Mouse (Mus musculus) CD4-positive, CD25-positive, alpha-beta regulatory T cell, adult 2 months (primary cell): ENCODE results near the gene Hrnr.

Experiments
- DNase-seq: peaks from one replicate; pipeline ENCODE4 v3.0.0-alpha.2; 2012; ENCODE audit warnings: low read depth, low spot score

Gene Hrnr

GRCm38 (mm10) chr3:93319449-93319848 is at the start of gene Hrnr:
TSS of gene Hrnr (plus strand) at chr3:93319749.
- no peak for DNase-seq

GRCm38 (mm10) chr3:93273223-93273622 is 46.3 kb upstream of the Hrnr start, which contains the start of gene Flg:
TSS of gene Flg (plus strand) at chr3:93273523.
- DNase-seq, result no peak

GRCm38 (mm10) chr3:93297542-93297941 is 22.0 kb upstream of the Hrnr start:
- no peak for DNase-seq

- no peak for DNase-seq
Measured at GRCm38 (mm10) chr3:93299832-93300231, 19.7 kb upstream of the Hrnr start.

GRCm38 (mm10) chr3:93301896-93302295 is 17.7 kb upstream of the Hrnr start:
- DNase-seq, result no peak

- no peak for DNase-seq
Measured at GRCm38 (mm10) chr3:93306142-93306541, 13.4 kb upstream of the Hrnr start.

- DNase-seq, result no peak
Measured at GRCm38 (mm10) chr3:93311371-93311770, 8.2 kb upstream of the Hrnr start.

GRCm38 (mm10) chr3:93314388-93314787 is 5.2 kb upstream of the Hrnr start:
- DNase-seq, result no peak

GRCm38 (mm10) chr3:93337749-93338148 is 18.2 kb downstream of the Hrnr start:
- DNase-seq, result no peak

- no peak for DNase-seq
Measured at GRCm38 (mm10) chr3:93340021-93340420, 20.5 kb downstream of the Hrnr start.

- no peak for DNase-seq
Measured at GRCm38 (mm10) chr3:93346896-93347295, 27.3 kb downstream of the Hrnr start.

- peak; percentile 54 for DNase-seq
Measured at GRCm38 (mm10) chr3:93360045-93360444, 40.5 kb downstream of the Hrnr start.

- peak; percentile 66 for DNase-seq
Measured at GRCm38 (mm10) chr3:93361933-93362574, 42.5 kb downstream of the Hrnr start.

- no peak for DNase-seq
Measured at GRCm38 (mm10) chr3:93366966-93367575, 47.5 kb downstream of the Hrnr start.

GRCm38 (mm10) chr3:93368171-93368570 is 48.6 kb downstream of the Hrnr start:
- DNase-seq, result no peak

GRCm38 (mm10) chr3:93373416-93373815 is 53.9 kb downstream of the Hrnr start:
- no peak for DNase-seq

- no peak for DNase-seq
Measured at GRCm38 (mm10) chr3:93375196-93375595, 55.6 kb downstream of the Hrnr start.

- DNase-seq, result no peak
Measured at GRCm38 (mm10) chr3:93375601-93376000, 56.1 kb downstream of the Hrnr start.

- DNase-seq, result no peak
Measured at GRCm38 (mm10) chr3:93378146-93378545, 58.6 kb downstream of the Hrnr start.
